Mouse (Mus musculus): ENCODE data around the gene D230025D16Rik.
A peak's percentile ranks its signal among the peaks of the same experiment; 100 is the strongest.
"Not testable (repeated sequence)": the region's sequence is repeated elsewhere in the genome, so short reads cannot be mapped to it uniquely, and the experiment has no call there.

D230025D16Rik gene

DNA sequence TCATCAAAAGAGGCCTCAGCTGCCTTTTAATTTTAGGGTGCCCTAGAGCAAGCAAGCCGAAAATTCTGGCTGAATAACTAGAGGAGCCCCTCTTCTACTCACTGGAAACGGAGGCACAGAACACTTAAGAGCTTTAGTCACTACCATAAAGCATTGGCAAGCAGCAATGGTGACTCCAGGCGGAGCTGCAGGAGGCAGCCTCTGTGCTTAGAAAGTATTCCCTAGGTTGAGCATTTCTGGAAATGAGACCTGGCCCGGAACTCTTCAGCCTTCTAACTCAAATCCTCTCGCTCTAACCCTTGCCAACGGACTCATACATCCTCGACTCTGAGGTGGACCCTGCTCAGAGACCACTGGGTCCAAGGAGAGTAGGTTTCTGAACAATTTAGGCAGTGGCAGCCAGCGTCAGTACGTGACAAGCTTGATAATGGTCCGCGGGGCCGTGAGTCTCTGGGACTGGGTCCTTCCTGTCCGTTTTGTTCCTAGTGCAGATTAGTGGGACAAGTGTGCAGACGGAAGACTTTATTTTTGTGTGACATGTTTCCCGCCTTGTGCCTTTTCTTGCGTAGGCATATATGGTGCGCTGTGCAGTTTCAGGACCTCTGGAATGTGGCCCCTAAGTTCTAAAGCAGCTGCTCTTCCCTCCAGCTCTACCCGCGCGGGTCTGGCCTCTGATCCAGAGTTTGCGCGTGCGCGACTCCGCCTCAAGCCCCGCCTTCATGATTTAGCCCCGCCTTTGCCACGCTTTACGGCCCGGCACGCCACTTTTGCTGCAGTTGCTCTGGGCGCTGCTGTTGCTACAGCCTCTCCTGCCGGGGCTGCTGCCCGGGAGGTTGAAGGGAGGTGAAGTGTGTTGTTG, at the start of gene D230025D16Rik:
Gene D230025D16Rik, plus strand, starts transcription at position 733 of the 859 bp plus-strand sequence.
- peak; percentile 92 to 96 for DNase-seq (ENCODE audit: low spot score in 2 of 2)

DNA sequence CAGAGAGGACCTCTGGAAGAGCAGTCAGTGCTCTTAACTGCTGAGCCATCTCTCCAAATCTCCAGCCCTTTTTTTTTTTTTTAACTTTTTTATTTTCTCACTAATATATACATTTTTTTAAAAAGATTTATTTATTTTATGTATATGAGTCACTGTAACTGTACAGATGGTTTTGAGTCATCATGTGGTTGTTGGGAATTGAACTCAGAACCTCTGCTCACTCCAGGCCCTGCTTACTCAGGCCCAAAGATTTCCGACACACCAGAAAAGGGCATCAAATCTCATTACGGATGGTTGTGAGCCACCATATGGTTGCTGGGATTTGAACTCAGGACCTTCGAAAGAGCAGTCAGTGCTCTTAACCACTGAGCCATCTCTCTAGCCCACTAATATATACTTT, 49.7 kb upstream of the D230025D16Rik start:
- DNase-seq (ENCODE audit: low spot score in 2 of 2): not testable (repeated sequence)

DNA sequence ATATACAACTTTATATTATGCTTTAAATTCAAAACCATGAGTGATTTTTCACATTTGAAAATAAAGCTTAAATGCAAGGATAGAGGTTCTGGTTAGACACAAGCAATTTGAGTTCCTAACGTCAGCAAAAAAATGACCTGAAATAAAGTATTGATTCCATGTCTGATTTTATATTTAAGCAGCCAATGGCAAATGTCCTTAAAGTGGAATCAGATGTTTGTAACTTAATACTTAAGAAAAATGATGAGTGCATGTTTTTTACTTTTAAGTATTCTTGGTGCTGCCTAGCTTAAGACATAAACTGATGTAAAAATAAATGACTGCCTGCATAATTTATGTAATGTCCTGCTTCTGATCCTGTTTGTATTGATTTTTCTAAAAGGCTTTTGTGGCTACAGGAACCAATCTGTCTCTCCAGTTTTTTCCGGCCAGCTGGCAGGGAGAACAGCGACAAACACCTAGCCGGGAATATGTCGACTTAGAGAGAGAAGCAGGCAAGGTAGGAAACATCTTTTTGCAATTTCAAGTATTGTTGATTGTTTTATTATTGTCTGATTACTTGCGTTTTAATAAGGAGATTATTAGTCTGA, 46.6 kb upstream of the D230025D16Rik start:
- no peak for DNase-seq (ENCODE audit: low spot score in 2 of 2)

DNA sequence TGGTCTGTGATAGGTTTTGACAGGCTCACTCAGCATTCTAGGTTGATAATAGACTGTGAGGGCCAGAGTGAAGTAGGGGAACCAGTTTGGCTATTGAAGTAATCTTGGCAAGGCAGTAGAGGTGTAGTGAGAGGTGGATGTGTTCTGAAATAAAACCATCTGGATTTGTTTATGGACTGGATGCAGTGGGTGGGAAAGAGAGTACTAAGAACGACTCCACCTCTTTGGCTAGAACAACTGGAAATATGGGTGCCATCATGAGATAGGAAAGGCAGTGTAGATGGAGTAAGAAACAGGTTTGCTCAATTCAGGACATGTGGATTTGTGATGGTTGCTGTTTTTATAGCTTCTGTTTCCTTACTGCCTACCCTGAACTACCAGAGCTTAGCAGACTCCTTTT, 42.7 kb upstream of the D230025D16Rik start:
- no peak for DNase-seq (ENCODE audit: low spot score in 2 of 2)

DNA sequence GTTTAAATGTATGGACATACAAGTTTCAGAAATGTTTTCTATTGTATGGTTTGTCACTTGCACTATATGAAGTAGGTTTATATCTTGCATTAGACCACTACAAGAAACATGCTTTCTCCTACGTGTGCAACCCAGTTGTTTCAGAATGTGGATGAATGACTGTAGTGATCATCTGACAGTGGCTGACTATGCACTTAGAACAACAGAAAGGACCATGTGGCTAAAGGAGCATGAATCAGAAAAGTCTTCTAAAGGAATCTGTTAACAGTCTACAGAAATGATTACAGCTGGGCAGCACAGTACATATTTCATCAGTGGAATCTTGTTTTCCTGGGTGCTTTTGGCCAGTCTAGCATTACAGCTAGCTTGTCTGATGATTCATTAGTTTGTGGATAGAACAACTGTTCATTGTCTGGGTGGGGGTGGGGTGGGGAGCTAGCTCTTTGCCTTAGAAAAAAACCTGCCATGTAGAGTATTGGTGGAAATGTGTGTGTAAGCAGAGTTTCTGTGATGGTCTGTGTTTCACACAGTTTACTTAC, 38.4 kb upstream of the D230025D16Rik start:
- DNase-seq (ENCODE audit: low spot score in 2 of 2): no peak

DNA sequence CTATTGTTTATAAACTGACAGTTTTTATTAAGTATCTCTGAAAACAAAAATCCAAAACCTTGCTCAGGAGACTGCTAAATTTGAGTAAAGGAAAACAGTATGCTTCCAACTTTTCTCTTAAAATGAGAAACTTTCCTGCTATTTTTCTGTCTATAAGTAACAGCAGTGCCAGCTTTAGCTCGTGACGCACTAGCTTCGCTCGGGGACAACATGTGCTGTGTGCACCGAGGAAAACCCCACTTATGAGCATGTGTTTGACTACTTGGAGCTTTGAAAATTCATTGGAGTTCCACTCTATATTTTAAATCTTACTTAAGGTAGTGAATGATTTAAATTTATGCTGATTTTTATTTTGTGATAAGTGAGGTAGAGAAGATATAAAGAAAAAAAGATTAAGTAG, 32.8 kb upstream of the D230025D16Rik start:
- DNase-seq (ENCODE audit: low spot score in 2 of 2): no peak

DNA sequence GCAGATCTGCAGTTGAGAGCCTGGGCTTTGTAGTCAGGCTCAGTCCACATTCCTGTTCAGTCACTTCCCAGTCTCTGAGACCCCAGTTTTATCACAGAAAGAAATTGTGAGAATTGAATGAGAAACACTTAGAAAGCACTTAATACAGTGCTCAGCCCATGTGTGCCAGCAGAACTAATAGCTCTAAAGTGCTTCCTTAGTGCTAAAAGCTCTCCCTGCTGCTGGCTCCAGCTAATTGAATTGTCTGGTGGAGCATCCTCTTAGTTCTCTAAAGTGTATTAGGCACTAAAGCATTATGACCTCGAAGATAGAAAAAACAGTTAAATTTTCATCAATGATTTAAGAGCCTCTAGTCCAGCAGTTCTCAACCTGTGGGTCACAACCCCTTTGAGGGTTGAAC, 19.2 kb upstream of the D230025D16Rik start:
- no peak for DNase-seq (ENCODE audit: low spot score in 2 of 2)

DNA sequence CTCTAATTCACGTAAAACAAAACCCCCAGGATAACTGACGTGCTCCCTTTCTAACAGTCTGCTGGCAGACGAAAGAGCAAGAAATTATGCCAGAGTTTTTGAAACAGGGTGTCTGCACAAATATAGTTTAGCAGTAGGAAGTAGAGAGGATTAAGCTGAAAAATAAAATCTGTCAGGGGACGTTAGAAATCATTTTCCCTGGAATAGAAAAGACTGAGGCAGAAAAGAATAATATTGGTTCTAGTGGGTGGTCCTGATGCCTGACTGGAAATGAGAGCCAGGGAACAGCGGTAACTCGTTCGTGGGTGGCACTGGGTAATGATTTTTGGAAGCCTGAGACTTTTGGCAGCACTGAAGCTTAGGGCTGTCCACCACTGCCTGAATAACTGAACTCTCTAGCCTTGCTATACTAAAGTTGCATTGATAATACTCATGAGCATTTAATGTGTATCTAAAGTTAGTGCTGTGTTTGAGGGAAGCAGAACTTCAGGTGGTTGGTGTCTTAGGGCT, 18.1 kb upstream of the D230025D16Rik start:
- DNase-seq (ENCODE audit: low spot score in 2 of 2): no peak

DNA sequence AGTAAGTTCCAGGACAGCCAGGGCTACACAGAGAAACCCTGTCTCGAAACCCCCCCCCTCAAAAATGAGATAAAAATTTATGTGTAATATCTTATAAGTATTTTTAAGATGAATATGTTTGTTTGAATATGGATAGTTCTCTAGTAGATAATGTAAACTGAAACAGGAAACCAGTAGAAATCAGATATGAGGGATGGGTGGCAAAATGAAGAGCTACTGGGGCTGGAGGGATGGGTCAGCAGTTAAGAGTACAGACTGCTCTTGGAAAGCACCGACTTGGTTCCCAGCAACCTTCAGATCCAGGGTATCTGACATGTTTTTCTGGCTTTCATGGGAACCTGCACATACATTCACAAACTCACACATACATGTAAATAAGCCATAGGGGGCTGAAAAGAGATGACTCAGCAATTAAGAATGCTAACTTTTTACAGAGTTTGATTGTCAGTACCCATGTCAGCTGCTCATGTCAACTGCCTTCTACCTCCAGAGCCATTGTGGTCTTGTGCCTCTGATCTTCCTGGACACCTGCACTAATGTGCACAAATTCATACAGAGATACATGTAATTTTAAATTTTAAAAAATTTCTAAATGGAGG, 17.2 kb upstream of the D230025D16Rik start:
- no peak for DNase-seq (ENCODE audit: low spot score in 2 of 2)

DNA sequence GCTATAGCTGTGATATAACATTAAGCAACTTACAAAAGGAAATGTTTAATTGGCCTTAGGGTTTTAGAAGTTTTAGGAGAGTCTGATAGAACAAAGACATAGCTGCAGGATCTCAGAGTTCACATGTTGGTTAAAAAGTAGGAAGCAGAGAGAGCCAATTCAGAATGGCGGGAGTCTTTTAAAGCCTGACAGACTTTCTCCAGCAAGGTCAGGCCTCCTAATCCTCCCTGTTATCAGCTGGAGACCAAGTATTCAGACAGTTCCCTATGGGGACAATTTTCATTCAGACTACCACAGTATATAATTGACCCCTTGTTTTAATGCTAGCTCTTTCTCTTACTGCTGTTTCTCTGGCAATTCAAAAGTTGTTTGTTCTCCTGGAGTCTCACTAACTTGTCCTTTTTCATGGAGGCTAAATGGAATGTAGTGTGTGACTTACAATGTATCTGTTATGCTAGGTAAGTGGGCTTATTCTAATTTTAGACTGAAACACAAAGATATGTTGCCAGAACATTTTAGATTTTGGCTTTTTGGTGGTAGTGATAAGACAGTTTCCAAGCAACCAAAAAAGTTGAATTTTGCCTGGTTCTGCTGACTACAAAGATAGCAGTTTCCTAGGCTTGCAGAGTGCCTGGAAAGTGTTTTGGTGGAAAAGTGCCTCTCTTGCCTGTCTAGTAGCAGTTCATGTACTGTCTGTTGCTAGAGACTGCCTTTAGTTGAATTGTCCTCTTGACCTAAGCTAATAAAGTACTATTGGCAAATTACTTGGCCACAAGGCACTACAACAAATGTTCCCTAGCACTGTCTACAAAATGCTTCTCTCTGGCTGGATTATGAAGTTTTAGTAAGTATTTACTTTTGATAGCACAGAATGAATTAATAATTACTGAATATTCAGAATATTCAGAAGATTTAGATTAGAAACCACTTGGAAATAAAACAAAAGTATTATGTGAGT, 15.5 kb upstream of the D230025D16Rik start:
- no peak for DNase-seq (ENCODE audit: low spot score in 2 of 2)

DNA sequence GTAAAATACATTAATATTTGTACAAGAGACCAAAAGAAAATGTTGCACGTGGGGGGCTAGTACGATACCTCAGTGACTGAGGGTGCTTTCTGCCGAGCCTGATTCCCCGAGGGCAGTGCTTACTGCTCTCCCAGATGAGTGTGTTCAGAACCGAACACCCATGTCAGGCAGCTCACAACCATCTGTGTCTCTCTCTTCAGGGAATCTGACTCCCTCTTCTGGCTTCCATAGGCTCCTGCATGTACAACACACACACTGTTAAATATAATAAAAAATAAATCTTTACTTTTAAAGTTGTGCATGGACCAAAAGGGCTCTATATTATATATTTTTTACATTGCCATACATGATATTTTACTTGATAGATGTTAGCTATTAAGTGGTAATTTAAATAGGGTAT, 10.8 kb upstream of the D230025D16Rik start:
- no peak for DNase-seq (ENCODE audit: low spot score in 2 of 2)

DNA sequence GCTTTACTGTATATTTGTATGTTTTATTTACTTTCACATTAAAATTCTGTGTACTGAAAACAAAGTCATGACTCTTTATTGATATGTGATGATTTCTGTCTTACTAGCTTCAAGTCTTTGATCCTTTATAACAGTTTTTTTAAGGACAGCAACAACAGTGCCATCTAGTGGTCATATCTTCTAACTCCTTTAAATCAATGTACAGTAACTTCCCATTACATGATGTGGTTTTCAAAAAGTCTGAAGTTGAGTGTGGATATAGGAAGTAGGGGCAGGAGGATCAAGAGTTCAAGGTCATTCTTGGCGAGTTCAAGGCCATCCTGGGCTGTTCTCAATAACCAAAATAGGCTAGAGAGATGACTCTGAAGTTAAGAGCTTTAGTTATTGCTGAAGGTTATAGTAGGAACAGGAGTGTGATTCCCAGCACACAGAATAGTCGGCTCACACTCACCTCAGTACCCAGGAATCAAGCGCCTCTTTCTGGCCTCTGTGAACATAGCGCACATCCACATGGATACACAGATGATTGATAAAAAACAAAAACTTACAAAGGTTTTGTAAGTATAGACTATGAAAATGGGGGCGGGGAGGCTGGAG, 6.9 kb upstream of the D230025D16Rik start:
- no peak for DNase-seq (ENCODE audit: low spot score in 2 of 2)

DNA sequence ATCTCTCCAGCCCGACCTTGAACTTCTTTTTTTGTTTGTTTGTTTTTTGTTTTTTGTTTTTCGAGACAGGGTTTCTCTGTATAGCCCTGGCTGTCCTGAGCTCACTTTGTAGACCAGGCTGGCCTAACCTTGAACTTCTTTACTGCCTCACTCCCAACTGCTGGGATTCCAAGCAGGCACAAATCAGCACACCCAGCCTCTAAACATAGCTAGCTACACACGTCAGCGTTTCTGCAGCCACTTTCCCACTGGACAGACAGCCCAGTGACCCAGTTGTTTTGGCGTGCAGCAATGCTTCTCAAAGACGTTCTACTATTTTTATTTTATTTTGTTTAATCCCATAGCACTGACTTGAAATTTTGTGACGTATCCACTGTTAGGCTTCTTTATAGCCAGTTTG, 1.1 kb upstream of the D230025D16Rik start:
- DNase-seq (ENCODE audit: low spot score in 2 of 2): no peak

DNA sequence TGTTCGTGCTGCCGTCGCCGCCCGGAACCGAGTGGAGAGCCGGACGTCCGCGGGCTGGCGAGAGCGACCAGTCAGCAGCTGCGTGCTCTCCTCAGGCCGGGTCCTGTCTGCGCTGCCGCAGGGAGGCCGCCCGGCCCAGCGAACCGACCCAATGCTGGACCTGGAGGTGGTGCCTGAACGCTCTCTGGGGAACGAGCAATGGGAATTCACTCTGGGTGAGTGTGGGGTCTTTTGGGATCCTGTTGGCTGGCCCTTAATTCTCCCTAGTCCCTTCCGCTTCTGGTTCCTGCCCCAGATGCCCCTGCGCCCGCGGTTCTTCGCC, 288 bp downstream of the D230025D16Rik start:
- DNase-seq (ENCODE audit: low spot score in 2 of 2): no peak

DNA sequence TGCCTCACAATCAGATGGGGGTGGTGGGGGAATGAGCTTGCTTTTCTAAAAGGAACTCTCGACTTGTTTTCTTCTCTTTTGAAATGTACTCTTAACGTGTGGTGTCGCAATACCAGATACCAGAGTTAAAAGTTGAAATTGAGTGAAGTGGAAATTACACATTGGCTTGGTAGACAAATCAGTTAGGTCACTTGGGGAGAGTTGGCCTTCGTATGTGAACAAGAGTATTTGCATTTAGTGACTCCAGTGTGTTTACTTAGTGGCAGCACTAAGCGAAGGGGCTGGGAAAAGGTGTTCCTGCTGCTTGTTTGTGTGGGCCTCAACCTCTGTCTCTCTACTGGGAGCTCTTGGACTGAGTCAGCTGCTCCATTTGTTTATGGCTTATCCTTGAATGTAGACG, 972 bp downstream of the D230025D16Rik start:
- no peak for DNase-seq (ENCODE audit: low spot score in 2 of 2)

DNA sequence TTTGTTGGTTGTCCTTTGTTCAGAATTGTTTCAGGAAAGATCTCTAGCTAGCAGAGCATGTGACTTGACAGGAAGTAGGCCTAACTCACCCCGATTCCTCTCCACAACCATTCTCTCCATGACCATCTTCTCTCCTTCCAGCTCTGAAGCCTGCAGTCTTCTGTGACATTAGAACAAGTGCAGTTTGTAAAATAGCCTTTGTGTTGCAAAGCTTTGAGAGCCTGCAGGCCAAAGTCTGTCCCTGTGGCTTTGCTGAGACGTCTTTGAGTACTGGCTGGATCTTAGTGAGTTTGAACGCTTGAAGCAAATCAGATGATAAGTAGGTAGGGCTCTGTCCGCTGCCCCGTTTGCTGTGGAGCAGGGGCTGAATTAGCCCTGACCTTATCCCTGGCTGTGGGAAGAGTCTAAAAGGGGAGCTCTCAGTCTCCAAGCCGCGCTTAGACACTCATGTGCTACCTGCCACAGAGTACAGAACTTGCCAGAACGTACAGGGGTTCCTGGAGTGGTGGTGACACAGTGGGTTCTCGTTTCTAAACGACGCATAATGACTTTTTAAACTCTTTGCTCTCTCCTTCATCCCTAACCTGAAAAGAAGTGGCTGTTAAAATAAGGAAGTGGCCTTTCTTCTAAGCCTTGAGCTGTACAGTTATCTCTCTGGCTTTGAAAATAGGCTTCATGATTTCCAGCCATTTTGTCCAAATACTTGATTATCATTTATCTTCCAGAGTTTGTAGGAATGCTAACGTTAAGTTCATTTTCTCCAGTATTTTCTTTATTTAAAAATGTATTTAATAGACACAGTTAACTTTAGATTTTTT, 6.8 kb downstream of the D230025D16Rik start:
- no peak for DNase-seq (ENCODE audit: low spot score in 2 of 2)

DNA sequence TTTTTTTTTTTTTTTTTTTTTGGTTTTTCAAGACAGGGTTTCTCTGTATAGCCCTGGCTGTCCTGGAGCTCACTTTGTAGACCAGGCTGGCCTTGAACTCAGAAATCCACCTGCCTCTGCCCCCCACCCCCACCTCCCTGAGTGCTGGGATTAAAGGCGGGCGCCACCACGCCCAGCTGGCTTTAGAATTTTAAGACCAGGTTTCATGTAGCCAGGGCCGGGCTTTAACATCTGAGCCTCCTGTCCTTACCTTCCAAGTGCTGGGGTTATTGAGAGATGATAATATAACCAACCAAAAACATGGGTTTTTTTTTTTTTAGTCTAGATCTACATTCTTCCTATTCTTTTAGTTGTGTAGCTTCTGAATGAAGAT, 7.4 kb downstream of the D230025D16Rik start:
- not testable (repeated sequence) for DNase-seq (ENCODE audit: low spot score in 2 of 2)

DNA sequence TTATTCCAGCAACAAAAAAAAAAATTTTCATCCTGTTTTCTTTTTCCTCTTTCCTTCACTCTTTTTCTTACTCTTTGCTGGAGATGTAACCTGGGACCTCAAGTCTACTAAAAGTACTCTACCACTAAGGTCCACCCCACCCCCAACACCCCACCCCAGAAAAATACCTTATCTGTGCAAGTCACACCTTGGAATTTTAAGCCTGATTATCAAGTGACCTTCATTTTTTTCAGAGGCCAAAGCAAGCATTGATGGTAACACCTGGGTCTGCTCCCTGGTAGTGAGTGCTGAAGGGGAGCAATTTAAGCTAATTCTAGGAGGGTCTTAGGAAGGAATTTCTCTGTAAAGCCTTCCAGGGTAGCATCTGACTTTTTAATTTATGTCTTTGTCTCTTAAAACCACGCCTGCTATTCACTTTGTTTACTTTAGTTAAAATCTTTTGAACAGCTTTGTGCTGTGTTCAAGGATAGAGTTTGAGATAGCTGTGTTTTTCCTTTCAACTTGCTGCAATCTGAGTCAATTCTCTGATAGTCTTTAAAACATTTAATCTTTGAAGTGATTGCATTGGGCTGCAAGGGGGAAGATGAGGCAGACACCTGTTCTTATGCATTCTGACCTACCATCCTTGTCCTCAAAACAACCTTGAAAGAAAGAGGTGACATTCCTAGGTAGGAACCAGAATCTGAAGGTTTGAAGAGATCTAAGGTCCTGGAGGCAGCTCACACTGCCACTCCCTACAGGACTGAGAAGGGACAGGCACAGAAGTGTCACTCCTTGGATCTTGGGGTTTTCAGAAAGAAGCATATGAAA, 8.4 kb downstream of the D230025D16Rik start:
- DNase-seq (ENCODE audit: low spot score in 2 of 2): no peak

DNA sequence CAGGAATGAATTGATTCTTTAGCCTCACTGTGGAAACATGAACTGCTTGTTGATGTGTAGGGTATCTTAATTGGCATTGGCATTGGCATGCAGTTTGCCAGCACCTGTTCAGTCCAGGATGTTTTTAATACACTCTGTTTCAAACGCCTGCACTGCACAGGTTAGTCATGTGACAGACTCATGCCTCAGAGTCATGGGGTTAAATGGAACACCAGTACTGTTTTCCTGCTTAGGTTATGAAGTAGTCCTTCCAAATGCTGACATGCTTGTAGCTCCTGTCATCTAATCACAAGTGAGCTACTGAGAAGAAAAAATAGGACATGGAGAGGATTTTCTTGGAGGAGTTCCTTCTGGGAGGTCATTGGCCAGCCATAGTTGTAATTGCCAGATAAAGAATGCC, 10.3 kb downstream of the D230025D16Rik start:
- no peak for DNase-seq (ENCODE audit: low spot score in 2 of 2)

All from urinary bladder, postnatal 4 days (tissue).